Mouse (Mus musculus) olfactory bulb, adult 2 months (tissue): ENCODE results near the gene Man2a1.

Source experiments
- CTCF ChIP-seq: fragments of 200-500 bp; IDR thresholded peaks from 2 replicates; pipeline ENCODE4 v1.5.1; 2012; ENCODE audit warnings: low read depth, mild to moderate bottlenecking, low read length, moderate library complexity; ENCODE audit not compliant: insufficient read depth
- POLR2A ChIP-seq: fragments of 200-500 bp; IDR thresholded peaks from 2 replicates; pipeline ENCODE4 v1.6.1; 2012; ENCODE audit warnings: mild to moderate bottlenecking, low read depth, low read length, moderate library complexity; ENCODE audit not compliant: insufficient read depth

- TF ChIP-seq CTCF (no peak), POLR2A (no peak)
These were observed 14.3 kb downstream of the Man2a1 start for GRCm38 (mm10) chr17:64614804-64615203.
